ENCODE assay signal across 10 mouse cellular contexts in the genomic region with DNA sequence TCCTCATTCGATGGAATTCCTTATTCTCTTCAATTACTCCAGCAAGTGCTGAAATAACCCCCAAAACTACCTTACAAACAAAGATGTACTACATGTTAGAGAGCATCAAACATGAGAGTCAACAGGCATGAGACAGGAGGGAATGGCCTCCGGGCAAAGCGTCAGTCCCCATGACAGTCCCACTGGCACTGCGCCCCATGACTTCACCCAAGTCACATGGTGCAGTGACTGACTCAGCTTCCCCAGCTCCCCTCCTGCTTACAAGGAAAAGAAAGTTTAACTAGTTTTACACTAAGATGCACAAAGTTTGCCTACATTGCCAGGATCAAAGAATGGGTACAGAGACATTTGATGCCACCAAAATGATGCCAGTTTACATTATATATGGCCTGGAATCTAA.
DNase-seq lines count a peak whose midpoint lies in the region.
"Had no signal": no experiment of that assay in that cellular context is flagged by ENCODE, and none has a peak within 500 bp of the region (broad histone marks: within the 10 kb centered on the region; RNA-seq: fewer than 3 reads in every experiment).

No protein-coding gene starts in this region.

- DNase-seq in adrenal gland, adult (ENCODE audit: inconsistent age in 2 of 2, low spot score in 1 of 2), result peak; percentile 61 to 76
- no peak for DNase-seq in adrenal gland, postnatal 4 days (ENCODE audit: low spot score in 2 of 2)
- peak; percentile 39 to 43 for DNase-seq in adrenal gland, adult 18-20 months (ENCODE audit: low spot score in 2 of 2)
- peak; percentile 37 to 39 for DNase-seq in gastrocnemius, adult 8-10 months (ENCODE audit: low spot score in 2 of 2)
- peak; percentile 32 for DNase-seq in heart, postnatal 4 days
- DNase-seq in cerebellum, adult 11 months, result no peak
- DNase-seq in spleen, postnatal 4 days (ENCODE audit: low spot score in 2 of 2), result no peak
- DNase-seq in neural tube, embryonic 10.5 days (ENCODE audit: extremely low spot score, low spot score), result no peak
- DNase-seq: kidney, adult 9 months; right cerebral cortex, postnatal 25 days had no signal

Comparison
In these comparisons a context has a peak if more than half of its experiments do, and no peak if none do; other contexts are left out.
1. DNase-seq: peak in adrenal gland, adult (2 of 2), adrenal gland, adult 18-20 months (2 of 2), gastrocnemius, adult 8-10 months (2 of 2) and heart, postnatal 4 days (single experiment); none in adrenal gland, postnatal 4 days (0 of 2), cerebellum, adult 11 months (single experiment), spleen, postnatal 4 days (0 of 2) and neural tube, embryonic 10.5 days (single experiment).